Mouse (Mus musculus): ENCODE measurements around the gene Zfp146.
"Not testable (repeated sequence)": the region's sequence is repeated elsewhere in the genome, so short reads cannot be mapped to it uniquely, and the experiment has no call there.

Gene Zfp146

DNA sequence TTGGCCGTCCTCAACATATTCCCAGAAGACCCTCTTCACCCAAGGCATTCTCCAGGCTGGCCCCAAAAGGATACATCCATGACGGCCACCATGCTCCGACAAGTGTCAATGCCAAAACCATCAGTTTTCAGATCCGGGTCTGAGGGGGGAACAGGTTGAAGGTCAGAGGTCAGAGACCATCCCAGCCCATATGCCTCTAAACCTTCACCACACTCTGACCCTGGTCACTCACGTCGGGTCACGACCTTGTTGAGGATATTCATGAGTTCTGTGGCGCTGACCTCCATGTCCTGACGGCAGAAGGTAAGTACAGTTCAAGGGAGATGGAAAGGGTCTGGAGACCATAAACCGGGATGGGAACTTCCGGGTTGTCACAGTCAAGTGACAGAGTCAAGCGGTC lies 22.5 kb upstream of the Zfp146 start:
- DNase-seq (ENCODE audit: low read depth, low spot score), result no peak

DNA sequence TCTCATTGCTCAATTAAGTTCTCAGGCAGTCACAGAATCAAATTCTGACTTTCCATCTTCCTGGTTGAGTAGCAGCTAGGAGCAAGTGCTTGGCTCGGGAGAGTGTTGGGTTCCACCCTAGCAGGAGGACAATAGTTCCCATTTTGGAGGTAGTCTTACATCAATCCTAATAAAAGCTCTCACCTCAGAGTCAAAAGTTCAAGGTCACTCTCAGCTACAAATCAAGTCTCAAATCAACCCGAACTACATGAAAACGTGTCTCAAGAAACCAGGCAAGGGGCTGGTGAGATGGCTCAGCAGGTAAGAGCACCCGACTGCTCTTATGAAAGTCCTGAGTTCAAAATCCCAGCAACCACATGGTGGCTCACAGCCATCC lies 19.6 kb upstream of the Zfp146 start:
- DNase-seq (ENCODE audit: low read depth, low spot score), result no peak

DNA sequence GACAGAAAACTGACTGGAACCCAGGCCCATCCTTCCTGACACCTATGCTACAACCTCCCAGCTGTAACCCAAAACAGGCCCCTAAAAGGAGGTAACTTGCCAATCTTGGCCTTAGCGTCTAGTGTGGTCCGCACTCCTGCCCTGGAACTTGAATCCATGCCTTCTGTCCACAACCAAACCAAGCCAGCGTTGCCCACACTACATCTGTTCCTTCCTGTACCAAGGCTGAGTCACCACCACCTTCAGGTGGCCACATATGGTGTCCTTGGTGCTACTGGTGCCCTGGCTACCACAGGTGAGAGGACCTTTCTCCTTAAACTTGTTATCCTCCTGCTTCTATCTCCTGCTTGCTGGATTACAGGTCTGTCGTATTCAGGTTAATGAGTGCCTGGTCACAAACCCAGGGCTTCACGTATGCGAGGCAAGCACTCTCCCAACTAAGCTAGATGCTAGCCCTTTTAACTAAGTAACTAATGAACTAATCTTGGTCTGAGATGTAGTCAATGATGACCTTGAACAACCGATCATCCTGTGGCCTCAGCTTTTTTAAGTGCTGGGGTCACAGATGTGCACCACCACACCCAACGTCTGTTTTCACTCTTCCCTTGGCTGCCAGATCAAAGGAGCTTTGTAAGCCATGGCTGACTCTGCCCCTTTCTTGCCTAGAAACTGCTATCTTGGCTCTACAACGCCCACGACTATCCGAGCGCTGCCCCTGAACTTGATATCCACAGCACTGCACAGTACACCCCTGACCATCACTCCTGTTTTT lies 19.0 kb upstream of the Zfp146 start:
- DNase-seq (ENCODE audit: low read depth, low spot score), result no peak

DNA sequence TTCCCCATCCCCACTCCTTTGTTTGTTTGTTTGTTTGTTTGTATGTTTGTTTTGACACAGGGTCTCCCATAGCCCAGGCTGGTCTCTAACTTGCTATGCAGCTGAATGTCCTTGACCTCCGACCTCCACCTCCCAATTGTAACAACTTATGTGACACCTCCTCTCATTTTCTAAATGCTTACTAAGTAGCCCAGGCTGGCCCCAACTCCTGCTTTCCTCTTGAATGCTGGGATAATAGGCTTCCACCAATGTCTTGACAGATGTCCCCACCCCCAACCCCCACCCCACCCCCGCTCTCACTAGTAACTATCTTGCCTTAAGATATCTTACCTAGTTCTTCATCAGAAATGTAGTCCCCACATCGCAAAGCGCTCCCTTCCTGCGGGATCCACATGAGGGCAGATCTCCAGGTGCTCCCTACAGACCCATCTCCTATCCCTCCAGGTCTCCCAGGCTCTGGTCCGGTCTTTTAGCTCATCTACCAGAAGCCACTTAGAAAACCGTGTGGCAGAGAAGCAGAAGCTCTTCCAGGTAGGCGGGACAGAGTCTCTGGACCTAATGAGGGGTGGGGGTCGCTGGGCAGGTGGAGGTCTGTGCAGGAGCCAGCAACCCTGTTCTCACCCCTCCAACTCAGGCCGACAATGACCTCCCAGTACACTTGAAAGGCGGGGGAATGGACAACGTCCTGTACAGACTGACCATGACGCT lies 15.2 kb upstream of the Zfp146 start:
- no peak for DNase-seq (ENCODE audit: low read depth, low spot score)

- DNase-seq (ENCODE audit: low read depth, low spot score), result no peak
These were observed 14.3 kb upstream of the Zfp146 start, which contains the start of gene Cox7a1 for GRCm38 (mm10) chr7:30183879-30184289. Cox7a1 (plus strand) TSS chr7:30184144.

- not testable (repeated sequence) for DNase-seq (ENCODE audit: low read depth, low spot score)
These were observed 13.6 kb upstream of the Zfp146 start for GRCm38 (mm10) chr7:30183189-30183588.

GRCm38 (mm10) chr7:30181929-30182328 lies 12.4 kb upstream of the Zfp146 start:
- DNase-seq (ENCODE audit: low read depth, low spot score), result not testable (repeated sequence)

- DNase-seq (ENCODE audit: low read depth, low spot score), result no peak
These were observed 11.8 kb upstream of the Zfp146 start for GRCm38 (mm10) chr7:30181308-30181707.

GRCm38 (mm10) chr7:30178256-30178655 lies 8.7 kb upstream of the Zfp146 start:
- DNase-seq (ENCODE audit: low read depth, low spot score), result no peak

- DNase-seq (ENCODE audit: low read depth, low spot score), result no peak
These were observed 6.9 kb upstream of the Zfp146 start for GRCm38 (mm10) chr7:30176474-30176873.

GRCm38 (mm10) chr7:30170283-30170951 lies 867 bp upstream of the Zfp146 start:
- no peak for DNase-seq (ENCODE audit: low read depth, low spot score)

DNA sequence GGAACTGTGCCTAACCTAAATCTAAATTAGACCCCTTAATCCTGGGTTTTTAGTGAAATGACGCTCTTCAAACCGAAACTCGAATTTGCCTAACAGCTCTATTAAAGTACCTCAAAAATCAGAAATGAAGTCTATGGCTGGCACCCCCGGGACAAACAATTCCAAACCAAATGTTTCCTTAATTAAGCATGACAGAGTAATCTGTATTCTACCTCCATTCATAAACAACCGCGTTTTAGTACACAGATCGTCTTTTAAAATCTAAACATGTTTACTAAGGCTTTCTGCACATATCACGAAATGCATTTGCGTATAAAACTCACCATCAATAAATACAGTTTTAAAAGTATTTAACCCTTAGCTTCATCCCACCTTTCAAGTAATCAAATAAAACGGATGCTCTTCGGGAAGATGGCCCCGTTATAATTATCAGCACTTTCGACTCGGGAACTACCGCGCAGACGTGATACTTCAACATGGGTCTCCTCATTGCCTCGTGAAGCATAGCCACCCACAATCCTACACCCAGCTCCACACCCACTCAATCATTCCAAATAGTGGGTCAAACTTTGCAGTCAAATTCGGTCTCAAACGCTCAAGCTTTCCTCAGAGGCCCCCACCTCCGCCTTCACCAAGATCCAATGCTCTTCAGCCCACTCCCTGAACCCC lies 502 bp downstream of the Zfp146 start:
- DNase-seq (ENCODE audit: low read depth, low spot score), result peak; percentile 36

DNA sequence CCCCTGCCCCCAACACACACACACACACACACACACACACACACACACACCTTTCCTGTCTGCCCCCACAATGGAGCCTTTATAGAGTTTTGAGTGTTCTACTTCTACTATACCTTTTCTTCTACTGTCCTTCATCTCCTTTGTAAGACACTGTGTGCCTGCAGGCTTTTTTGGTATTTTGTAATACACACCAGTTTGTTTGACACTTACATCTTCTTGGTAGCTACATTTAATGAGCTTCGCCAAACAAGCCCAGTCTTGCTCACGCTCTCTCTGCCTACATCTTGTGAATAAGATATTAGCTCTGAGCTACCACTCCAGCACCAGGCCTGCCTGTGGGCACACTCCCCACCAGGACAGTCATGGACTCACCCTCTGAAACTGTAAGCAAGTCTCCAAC lies 4.8 kb downstream of the Zfp146 start:
- DNase-seq (ENCODE audit: low read depth, low spot score), result no peak

GRCm38 (mm10) chr7:30163113-30163512 lies 6.4 kb downstream of the Zfp146 start:
- no peak for DNase-seq (ENCODE audit: low read depth, low spot score)

DNA sequence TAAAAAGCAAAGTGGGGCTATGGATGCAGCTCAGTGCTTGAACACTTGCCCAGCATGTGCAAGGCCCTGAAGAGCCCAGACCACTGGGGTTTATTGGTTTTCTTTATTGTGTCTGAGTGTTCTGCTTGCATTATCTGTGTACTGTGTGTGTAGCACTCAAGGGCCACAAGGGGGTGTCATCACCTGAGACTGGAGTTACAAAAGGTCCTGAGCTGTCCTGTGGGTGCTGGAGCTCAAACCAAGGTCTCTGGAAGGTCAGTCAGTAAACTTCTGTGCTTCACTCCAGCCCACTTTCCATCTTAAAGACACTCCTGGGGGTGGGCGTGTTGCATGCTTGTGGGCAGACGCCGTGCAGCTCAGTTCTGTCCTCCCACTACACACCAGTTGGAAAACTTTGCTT lies 14.0 kb downstream of the Zfp146 start:
- DNase-seq (ENCODE audit: low read depth, low spot score), result no peak

DNA sequence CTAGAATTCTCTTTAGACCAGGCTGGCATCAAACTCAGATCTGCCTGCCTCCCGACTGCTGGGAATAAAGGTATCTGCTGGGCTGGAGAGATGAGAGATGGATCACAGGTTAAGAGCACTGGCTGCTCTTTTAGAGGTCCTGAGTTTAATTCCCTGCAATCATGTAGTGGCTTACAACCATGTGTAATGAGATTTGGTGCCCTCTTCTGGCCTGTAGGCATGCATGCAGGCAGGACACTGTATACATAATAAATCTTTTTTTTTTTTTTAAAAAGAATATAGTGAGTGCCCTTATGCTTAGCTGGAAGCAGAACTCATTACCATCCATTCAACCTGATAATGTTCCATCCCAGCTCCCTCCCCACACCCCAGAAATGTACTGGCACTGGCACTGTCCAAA lies 15.5 kb downstream of the Zfp146 start:
- no peak for DNase-seq (ENCODE audit: low read depth, low spot score)

- DNase-seq (ENCODE audit: low read depth, low spot score), result no peak
These were observed 22.5 kb downstream of the Zfp146 start for GRCm38 (mm10) chr7:30147011-30147410.

GRCm38 (mm10) chr7:30143555-30144209 lies 25.9 kb downstream of the Zfp146 start:
- peak; percentile 74 for DNase-seq (ENCODE audit: low read depth, low spot score)

DNA sequence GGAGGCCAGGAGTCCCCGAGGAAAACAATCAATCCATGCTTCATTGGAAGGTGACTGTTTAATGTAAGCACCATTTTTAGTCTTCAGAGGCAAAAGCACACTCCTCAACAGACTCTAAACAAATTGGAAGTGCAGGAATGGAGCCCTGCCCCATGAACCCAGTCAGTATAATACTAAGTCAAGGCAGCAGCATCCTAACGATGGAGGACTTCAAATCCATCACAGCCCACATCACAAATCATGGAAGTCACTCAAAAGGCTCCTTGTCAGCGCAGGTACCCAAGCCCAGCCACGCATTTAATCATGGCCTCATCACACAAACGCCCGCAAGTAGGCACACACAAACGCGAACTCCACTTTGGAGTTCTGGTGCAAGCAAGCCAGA lies 26.4 kb downstream of the Zfp146 start:
- DNase-seq (ENCODE audit: low read depth, low spot score), result no peak

DNA sequence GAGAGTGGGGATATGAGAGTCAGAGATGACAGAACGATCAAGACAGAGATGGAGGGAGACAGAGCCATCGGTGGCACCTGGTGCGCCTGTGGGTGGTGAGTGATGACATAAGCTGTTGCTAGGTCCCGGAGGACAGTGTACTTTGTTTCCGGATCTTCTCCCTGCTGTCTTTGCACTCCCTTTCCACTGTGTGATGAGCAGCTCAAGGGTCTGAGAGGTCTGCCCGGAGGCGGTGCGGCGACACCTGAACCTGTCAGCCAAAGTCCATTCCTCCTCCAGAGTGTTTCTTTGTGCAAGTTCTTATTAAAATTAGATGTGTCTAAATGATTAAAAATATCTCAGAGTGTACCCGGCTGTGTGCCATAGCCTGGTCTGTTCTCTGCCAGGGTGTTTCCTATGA lies 32.7 kb downstream of the Zfp146 start:
- no peak for DNase-seq (ENCODE audit: low read depth, low spot score)

- no peak for DNase-seq (ENCODE audit: low read depth, low spot score)
These were observed 37.2 kb downstream of the Zfp146 start for GRCm38 (mm10) chr7:30132396-30132795.

- DNase-seq (ENCODE audit: low read depth, low spot score), result no peak
These were observed 39.6 kb downstream of the Zfp146 start for GRCm38 (mm10) chr7:30129900-30130299.
